Mouse (Mus musculus) liver, embryonic 14.5 days (tissue): ENCODE measurements around the gene Uvrag.

ENCODE experiments used
- CTCF ChIP-seq: IDR thresholded peaks from 2 replicates; pipeline ENCODE4 v1.5.1; 2016; ENCODE audit warnings: antibody characterized with exemption, low read depth, control low read depth
- EP300 ChIP-seq: IDR thresholded peaks from 2 replicates; pipeline ENCODE4 v1.6.1; 2016; ENCODE audit warnings: antibody characterized with exemption, low read depth

DNA sequence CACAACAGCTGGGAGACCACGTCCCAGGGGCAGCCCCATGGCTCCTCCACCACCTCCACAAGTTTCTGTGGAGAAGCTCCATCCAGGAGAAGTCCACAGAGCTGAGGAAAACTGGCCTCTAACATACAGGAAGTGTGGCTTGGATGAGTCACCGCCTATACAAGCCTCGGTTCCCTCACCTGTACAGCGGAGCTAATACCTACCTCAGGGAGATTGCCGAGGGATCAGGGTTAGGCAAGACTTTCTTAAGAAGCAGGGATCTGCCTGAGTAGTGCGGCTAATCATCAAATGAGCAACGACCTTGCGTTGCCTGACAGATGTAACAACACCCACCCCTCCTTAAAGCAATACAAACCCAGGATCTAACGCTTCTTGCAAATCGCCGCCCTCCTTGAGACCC, 34.2 kb upstream of the Uvrag start:
- TF ChIP-seq CTCF (no peak), EP300 (no peak)
